Mouse (Mus musculus) left cerebral cortex, adult 9 months (tissue): ENCODE measurements around the gene Il31.

Experiments
- DNase-seq, 2 experiments: peaks; one replicate each; pipeline ENCODE4 v3.0.0; 2022; ENCODE audit warnings: low spot score in 2 of 2

Gene Il31

GRCm38 (mm10) chr5:123473817-123474216 is 15.5 kb downstream of the Il31 start:
- DNase-seq = no peak

DNA sequence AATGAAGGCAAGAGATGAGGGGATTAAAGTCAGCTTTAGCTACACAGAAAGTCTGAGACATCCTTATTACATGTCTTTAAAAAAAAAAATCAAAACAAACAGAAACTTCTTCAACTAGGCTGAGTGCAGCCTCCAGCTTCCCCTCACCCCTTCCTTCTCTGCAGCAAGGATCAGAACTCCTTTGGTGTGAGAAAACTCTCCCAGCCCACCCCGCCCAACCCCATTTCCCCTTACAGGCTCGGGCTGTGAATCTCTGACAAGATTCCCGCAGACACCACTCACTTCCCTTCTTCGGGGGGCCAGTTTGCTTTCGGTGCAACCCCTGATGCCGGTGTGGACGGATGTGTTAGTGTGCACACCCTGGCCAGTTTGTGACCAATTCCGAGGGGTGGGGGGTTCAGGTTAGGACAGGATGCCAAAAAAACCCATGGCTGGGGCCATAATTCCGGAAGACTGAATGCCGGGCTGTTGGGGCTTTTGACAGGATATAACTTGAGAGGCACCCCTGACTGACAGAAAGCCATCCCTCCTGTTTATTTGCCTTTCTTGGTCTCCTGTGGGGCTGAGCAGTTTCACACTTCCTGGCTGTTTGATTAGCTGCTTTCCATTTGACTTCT is 18.4 kb downstream of the Il31 start:
- DNase-seq = no peak

- no peak for DNase-seq
Measured at GRCm38 (mm10) chr5:123464638-123465037, 24.7 kb downstream of the Il31 start.

DNA sequence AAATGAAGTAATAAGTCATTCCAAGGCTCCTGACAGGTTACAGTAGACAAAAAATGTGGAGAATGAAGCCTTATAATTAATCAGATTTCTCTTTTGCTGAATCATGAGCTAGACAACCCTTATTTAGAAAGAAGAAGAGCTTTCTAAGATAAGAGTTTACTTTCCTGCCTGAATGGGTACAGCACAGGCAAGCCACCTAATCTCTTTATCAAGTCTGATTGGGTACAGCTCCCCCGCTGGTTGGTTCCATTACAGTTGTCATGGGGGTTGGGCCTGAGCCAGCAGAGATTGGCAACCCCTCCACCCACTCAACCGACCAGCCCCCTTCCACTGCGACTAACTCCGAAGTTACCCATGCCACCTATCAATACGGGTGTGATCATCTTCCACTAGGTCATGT is 27.9 kb downstream of the Il31 start:
- DNase-seq = no peak

DNA sequence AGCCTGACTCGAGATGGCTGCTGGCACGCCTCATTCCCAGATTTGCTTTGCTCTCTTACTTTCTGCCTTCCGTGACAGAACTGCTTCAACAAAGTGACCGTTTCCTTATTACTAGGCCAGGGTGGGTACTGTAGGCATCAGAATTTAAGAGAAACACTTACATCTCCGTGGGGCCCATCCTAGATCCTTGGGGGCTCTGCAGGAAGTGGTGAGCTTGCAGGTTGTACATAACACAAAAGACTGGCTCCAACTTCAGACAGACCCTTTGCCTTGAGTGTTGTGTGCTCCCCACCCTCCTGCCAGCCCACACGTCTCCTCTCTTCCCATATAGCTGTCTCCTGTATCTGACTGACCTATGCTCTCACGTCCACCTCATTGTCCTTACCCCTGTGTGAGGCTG is 37.4 kb downstream of the Il31 start:
- DNase-seq = no peak

DNA sequence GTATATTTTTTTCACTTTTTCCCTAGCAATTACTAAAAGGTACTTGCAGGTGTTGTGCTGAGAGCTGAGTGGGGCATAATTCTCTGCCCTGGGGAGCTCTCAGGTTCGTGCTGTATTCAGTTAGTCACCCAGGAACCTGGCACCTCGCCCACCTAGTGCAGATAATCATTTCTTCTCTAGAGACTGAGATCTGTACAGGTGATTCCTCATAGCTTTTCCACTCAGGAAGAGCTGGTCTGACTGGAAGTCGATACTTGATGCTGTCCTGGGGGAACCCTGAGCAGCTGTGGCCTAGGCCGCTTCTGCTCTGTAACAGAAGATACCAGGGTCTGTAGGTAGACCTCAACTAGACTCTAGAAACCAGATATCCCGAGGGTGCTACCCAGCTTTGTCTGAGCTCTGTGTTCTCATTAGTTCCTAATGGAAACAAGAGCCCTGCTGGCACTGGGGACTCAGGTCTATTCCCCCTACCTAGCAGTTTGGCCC is 44.4 kb downstream of the Il31 start:
- no peak for DNase-seq

- DNase-seq = peak in 1 of 2 experiments; percentile 80
Measured at GRCm38 (mm10) chr5:123444069-123444468, 45.2 kb downstream of the Il31 start.

DNA sequence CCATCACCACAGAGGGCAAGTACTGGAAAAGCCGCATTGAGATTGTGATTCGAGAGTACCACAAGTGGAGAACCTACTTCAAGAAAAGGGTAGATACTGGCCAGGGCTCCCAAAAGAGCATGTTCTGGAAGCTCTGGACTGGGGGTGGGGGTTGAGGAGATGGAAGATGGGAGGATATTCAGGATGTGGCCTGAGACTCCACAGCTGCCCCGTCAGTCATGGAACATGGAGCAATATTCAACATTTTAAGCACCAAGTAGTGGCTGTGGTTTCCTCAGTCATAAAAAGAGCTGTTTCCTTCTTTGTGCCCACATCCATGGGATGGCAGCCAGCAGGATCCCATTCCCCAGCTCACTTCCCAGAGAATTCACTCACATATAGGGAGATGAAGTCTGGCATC is 47.0 kb downstream of the Il31 start:
- no peak for DNase-seq

- no peak for DNase-seq
Measured at GRCm38 (mm10) chr5:123440664-123441063, 48.6 kb downstream of the Il31 start.

DNA sequence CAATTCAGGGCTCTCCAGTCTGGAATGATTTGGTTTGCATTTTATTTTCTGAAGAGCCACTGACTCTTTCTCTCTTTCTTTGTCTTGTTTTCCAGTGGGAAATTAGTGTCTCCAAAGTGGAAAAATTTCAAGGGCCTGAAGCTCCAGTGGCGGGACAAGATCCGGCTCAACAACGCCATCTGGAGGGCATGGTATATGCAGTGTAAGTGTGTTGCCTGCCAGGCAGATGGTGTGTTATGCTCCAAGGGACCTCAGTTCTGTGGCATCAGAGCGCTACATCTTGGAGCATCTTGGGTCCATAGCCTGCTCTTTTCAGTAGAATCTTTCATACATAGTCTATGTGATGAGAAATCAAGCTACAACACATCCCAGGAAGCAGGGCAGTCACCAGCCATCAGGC is 49.3 kb downstream of the Il31 start:
- no peak for DNase-seq

GRCm38 (mm10) chr5:123439312-123439711 is 50.0 kb downstream of the Il31 start:
- no peak for DNase-seq

DNA sequence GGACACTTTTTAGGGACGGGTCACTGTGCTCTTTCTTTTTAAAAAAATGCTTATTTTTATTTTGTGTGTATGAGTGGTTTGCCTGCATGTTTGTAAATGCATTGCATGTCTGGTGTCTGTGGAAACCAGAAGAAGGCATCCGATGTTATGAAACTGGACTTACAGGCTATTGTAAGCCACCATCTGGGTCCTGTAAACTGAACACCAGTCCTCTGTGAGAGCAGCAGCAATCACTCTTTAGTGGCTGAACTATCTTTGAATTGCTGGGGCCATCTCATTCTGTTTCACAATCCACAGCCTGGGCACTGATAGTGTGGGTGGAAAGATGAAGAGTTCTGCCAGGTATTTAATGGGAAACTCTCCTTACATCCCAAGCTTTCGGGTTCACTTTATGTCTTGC is 50.9 kb downstream of the Il31 start:
- DNase-seq = no peak

DNA sequence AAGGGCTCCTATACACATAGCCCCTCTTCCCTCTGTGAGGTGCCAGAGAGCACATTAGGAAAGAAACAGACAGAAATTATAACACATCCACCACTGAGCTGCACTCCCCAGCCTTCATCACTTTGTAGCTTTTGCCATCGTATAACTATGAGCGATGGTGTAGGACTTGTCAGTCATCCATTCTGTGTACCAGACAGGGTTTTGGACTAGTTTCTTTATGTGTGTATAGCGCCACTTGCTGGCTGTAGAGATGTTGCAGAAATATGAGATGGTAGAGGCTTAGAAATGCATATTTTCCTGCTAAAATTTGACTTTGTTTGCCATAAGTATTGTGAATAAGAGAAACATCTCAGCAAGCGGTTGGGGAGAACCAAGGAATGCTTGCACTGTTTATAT is 52.5 kb downstream of the Il31 start:
- peak in 1 of 2 experiments; percentile 65 for DNase-seq

- no peak for DNase-seq
Measured at GRCm38 (mm10) chr5:123436071-123436779, 53.1 kb downstream of the Il31 start.

GRCm38 (mm10) chr5:123432305-123432874 is 56.9 kb downstream of the Il31 start:
- no peak for DNase-seq

DNA sequence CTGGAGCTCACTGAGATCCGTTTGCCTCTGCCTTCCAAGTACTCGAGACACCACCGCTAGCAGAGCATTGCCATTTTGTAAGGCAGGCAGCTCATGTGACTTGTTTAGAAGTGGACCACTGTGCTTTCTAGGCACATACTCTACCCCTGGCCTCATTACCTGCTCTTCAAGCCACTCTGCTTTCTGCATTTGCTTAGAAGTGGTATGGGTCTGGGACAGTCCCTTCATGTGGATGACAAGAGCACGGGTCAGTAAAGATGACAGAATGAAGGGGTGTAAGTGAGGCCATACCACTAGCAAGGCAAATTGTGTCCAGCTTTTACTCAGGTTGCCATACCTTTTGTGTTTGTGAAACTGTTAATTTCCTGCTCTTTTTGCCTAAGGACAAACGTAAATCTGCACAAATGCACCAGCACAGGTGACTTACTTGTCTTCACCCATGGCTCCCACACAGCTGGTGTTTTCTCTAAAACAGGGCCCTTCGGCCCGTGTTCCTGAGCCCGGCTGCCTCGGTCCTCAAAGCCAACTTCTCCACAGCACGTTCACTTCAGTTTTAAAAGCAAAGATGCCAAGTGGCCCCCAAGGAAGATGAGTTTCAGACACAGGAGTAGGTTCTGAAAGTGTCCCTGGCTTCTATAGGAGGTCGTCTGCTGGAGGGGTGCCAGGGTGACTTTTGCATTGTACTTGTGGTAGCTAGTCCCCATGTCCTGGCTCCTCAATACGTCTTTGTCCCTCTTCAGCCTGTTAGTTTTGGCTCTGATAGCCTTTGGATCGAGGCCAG is 57.6 kb downstream of the Il31 start:
- peak in 1 of 2 experiments; percentile 42 for DNase-seq
